Mouse (Mus musculus) left cerebral cortex, postnatal 4 days (tissue): ENCODE results near the gene Coasy. TPM values are rescaled to one million over a fixed set of nuclear protein-coding genes. Genes with fewer than 3 reads are reported as not detected.

Experiments
- DNase-seq: peaks from one replicate; pipeline ENCODE4 v3.0.0-alpha.2; 2022
- intact Hi-C: fragments of 180-260 bp; cut with DNase I; formaldehyde crosslinking; loops from one replicate; pipeline ENCODE4 v1.15.1; 2025
- total RNA-seq, 2 experiments: library from RNA; stranded (reverse); gene quantifications; 2 replicates each; pipeline ENCODE4 v1.2.3; 2021

The Coasy gene
- 10 to 100 TPM; 28.3 to 32.0 TPM for total RNA-seq

GRCm38 (mm10) chr11:101082208-101083082, at the start of gene Coasy:
TSS of gene Coasy (plus strand) at chr11:101082565.
- DNase-seq, result peak; percentile 90
- intact Hi-C loops, result no loop called here

DNA sequence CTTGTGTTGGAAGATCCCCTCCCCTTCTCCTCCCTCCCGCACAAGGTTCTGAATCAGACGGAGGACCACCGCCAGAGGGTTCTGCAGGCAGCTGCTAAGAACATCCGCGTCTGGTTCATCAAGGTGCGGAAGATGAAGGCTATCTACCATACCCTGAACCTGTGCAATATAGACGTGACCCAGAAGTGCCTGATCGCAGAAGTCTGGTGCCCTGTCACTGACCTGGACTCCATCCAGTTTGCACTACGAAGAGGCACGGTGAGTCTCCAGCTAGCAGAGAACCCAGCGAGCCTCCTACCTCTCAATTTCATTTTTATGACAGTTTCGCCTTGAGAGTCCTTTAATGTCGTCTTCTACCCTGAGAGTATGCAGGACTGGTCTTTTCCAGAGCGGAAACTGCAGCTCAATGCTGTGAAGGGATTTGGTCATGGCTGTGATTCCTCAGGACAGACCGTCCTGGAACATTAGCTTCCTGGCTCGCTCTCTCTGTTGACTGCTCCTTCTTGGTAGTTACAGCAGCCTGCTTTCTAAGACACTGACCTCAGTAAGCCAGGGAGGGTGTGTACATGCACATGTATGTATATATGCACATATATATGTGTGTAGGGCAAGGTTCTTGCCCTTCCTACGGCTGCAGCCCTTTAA, 48.4 kb upstream of the Coasy start:
- DNase-seq, result no peak
- intact Hi-C loops, result no loop called here

- intact Hi-C loops, result no loop called here
- DNase-seq, result no peak
Measured at GRCm38 (mm10) chr11:101034614-101035327, 47.6 kb upstream of the Coasy start.

DNA sequence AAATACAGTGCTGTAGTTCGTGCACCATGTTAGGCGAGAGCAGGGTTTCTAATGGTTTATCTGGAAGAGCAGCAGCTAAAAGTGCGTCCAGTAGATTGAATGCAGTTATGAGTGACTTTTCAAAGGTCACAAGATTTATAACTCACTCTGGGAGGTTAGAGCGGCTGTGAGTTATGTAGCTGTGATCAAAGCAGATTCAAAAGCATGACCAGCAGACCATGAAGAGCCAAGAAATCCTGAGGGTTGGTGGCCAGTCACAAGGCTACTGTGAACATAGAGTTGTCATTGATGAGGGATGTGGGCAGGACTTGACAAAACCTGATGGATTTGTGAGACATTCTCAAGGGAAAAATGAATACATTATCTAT, 47.1 kb upstream of the Coasy start:
- no peak for DNase-seq
- intact Hi-C loops, result no loop called here

DNA sequence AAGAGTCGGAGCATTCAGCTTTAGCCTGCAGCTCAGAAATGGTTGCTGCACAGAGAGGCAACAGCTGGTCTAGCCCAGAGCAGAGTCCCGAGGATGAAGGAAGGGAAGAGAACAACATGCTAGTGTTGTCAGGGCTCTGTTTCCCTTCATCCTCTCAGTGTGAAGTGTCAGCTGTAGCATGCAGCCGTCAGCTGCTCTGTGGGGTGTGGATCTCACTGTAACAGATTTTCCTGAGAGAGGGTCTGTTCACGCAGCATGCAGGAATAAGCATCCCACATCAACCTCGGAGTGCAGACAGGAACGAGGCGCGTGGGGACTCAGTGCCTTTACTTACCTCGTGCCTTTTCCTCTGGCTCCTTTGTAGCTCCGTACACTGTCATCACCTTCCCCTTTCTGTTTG, 44.6 kb upstream of the Coasy start:
- DNase-seq, result no peak
- intact Hi-C loops, result no loop called here

GRCm38 (mm10) chr11:101045826-101046225, 36.5 kb upstream of the Coasy start:
- DNase-seq, result no peak
- intact Hi-C loops, result no loop called here

DNA sequence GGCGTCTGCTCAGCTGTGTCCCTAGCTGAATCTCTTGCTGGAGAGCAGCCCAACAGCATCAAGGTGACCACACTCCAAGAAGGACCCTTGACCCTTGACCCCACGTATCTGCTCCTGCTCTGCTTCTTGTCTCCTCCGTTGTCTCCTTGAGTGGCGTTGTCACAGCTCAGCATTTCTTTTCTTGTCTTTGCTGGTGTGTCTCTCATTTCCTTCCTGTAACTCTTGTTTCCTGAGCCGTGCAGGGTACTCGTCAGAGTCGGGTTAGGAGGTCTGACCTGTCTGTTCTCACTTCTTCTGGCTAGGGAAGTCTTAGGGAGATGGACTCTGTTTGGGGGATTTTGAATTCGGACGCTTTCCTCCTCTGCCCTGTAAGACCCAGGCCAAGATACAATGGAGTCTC, 35.9 kb upstream of the Coasy start:
- no peak for DNase-seq
- intact Hi-C loops, result no loop called here

- no peak for DNase-seq
- intact Hi-C loops, result no loop called here
Measured at GRCm38 (mm10) chr11:101047502-101047901, 34.9 kb upstream of the Coasy start.

DNA sequence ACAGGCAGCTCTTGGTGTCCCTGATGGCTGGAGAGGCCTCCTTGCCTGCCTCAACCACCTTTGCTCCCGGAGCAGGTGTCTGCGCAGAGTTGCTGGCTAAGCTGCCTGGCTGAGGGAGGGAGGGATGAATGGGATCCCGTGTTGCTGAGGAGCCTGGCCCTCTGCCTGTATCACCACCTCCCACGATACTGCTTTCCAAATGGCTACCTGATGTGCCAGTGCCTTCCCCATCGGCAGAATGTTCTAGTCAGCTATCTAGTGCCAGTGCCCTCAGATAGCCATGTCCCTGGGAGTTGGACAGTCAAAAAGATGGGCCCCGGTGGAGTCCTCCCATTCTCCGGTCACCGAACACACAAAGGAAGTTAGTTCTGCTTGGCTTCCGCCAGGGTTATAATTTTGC, 32.0 kb upstream of the Coasy start:
- intact Hi-C loops, result no loop called here
- DNase-seq, result no peak

DNA sequence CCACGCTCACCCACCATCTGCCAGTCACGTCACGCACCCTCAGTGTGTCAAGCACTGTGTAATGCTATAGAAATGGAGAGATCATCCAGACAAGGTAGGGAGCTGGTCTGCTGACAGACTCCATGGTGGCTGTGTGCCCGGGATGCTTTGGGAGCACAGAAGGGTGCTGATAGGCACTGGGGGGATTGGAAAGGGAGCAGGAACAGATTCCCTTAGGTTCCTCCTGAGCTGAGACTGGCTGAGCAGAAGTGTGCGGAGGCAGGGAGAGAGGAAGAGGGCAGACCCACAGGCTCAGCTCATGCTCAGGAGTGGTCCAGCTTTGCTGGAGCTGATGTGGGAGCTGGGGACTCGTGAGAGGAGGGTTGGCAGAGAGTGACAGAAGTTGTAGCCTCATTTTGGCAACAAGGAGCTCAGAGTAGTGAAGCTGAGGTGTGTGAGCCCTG, 31.3 kb upstream of the Coasy start:
- intact Hi-C loops, result no loop called here
- peak; percentile 31 for DNase-seq

- intact Hi-C loops, result no loop called here
Measured at GRCm38 (mm10) chr11:101051617-101052016, 30.7 kb upstream of the Coasy start.

DNA sequence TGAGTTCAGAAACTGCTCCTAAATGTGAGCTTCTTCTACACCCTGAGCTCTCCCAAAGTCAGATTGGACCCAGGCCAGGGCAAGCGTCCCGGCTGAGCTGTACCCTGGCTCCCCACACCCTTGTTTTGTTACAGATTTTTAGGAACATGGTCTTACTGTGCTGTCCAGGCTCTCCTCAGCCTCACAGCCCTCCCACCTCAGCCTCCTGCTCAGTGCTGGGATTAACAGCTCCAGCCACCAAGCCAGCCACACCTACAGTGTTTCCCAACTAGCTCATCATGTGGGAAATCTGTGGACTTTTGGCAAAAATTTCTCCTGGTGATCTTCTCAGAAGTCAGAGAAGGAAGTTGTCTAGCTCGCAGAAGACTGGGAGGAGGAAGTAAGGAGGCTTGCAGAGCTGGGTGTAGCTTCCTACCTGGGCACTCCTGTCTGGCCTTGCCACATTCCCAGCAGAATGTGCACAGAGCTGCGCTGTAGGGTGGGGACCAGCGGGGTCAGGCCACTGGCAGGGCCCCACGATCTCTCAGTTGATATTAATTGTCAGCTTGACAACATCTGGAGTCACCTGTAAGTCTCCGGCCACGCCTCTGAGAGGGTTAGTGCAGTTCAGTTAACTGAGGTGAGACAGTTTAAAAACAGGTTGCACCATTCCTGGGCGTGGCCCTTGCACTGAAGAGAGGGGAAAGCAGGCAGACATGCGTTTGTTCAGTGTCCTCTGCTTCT, 29.5 kb upstream of the Coasy start:
- no peak for DNase-seq
- intact Hi-C loops, result no loop called here

More at GRCm38 (mm10) chr11:101051617-101052016, 30.7 kb upstream of the Coasy start:
- no peak for DNase-seq

DNA sequence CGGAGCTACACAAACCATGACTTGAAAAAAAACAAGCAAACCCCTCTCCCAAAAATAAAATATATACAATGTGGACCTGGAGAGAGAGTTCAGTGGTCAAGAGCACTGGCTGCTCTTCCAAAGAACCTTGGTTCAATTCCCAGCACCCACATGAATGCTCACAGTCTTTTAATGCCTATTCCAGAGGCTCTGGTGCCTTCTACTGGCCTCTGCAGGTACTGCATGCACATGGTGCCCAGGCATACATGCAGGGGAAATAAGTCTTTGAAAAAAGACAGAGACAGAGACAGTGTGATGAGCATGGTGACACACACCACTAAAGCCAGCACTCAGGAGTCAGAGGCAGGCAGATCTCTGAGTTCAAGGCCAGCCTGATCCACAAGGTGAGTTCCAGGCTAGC, 28.4 kb upstream of the Coasy start:
- DNase-seq, result no peak
- intact Hi-C loops, result no loop called here

- intact Hi-C loops, result no loop called here
Measured at GRCm38 (mm10) chr11:101055418-101055817, 26.9 kb upstream of the Coasy start.

GRCm38 (mm10) chr11:101056885-101057284, 25.5 kb upstream of the Coasy start:
- no peak for DNase-seq
- intact Hi-C loops, result no loop called here

More at GRCm38 (mm10) chr11:101055418-101055817, 26.9 kb upstream of the Coasy start:
- no peak for DNase-seq

DNA sequence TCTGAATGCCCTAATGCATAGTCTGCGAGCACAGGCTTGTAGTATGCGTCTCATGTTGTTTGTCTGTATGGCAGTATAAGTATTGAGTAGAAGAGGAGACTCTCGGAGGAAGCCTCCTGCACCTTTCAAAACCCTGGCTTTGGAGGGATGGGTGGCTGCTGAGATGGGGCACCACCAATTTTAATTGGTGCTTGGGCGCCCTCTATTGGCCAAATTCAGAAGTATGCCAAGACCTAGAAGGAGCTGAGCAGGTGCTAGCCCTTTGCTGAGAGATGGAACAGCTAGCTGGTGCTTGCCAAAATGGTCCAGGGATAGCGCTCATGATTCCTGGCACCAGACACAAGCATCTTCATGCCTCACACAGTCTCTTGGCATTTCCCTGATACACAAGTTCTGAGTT, 24.5 kb upstream of the Coasy start:
- intact Hi-C loops, result no loop called here
- peak; percentile 88 for DNase-seq

- DNase-seq, result no peak
- intact Hi-C loops, result no loop called here
Measured at GRCm38 (mm10) chr11:101058726-101059125, 23.6 kb upstream of the Coasy start.

DNA sequence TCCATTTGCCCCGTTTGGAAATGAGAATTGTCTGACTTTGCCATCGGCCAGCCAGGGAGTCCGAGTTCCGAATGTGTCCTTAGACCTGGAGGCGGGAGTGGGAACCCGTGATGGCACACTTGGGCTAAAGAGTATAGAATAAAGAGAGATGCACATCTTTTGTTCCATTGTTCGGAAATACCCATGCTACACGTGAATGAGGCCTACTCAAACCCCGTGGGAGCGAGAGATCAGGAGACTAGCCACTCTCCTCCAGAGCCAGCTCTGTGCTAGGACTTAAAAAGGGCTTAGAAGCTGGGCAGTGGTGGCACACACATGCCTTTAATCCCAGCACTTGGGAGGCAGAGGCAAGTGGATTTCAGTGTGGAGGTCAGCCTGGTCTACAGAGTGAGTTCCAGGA, 22.9 kb upstream of the Coasy start:
- intact Hi-C loops, result no loop called here
- DNase-seq, result no peak

DNA sequence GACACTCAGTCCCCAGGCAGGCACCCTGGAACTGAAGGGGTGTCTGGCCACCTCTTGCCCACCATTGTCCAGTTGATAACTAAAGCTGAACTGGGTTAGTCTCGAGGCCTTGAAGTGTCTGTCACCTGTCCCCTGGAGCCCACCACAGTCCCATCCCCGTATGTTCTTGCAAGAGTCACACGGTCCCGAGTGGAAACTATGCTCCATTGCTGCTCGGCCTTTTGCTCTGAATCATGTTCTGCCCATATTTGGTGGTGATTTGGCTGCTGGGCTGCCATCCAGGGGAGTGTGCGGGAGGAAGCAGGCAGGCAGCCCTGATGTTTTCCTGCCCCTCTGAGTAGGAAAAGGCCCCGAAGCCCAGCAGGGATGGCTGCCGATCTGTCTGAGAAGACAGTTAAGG, 22.2 kb upstream of the Coasy start:
- intact Hi-C loops, result no loop called here
- peak; percentile 53 for DNase-seq

DNA sequence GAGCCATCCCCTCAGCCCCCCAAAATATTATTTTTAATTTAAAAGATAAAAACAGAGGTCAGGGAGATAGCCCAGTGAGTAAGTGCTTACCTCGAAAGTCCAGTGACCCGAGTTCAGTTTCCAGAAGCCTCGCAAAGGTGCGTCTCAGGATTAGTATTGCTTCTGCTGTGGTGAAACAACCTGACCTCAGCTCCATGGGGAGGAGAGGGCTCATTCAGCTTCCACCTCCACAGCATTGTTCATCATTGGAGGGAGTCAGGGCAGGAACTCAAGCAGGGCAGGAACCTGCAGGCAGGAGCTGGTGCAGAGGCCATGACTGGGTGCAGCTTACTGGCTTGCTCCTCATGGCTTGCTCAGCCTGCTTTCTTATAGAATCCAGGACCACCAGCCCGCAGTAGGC, 21.3 kb upstream of the Coasy start:
- DNase-seq, result no peak
- intact Hi-C loops, result no loop called here
